Mouse (Mus musculus): ENCODE measurements at regions not wholly inside any gene's neighbourhood (a gene's known extent, or its start where the extent isn't known, plus 50 kb on each side); places are given as distances from the start of the nearest gene placed in this dataset.

DNA sequence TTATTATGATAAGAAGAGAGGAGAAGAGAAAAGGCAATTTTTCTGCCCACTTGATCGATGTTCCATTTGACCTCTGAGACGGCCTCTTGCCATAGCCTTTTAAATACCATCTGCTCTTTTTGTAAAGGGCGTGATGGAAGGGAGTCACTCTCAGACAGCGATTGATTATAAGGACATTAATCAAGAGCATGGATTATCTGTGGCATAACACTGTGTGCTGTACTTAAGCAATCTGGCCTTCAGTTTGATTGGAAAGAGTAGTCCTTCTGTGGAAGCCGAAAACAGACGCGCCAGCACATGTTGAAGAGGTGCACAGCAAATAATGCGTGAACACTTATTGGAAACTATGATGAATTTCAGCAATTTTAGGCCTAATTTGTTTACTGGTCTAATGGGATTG is 685.4 kb upstream of the Robo1 start:
- peak; percentile 9 to 64 for DNase-seq (ENCODE audit: low spot score in 2 of 2)

DNA sequence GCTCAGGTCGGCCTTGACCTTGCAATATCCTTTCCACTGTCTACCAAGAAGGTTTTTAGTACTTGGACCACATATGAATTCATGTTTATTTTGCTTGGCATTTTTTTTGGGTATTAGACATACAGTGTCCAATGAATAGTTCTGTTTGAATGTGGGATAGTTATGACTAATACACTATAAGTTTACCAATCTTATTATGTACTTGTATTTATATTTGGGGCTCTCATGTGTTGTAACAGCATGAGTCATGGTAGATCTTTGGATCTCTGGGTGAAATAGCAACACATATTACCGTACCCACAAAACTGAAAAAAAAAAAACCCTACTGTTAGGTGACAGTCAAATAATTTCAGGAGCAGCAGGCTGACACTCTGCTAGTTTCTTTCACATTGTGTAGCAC is 667.7 kb upstream of the Robo1 start:
- DNase-seq (ENCODE audit: low spot score in 2 of 2), result no peak

GRCm38 (mm10) chr16:71643223-71643622 is 664.9 kb upstream of the Robo1 start:
- peak; percentile 19 to 39 for DNase-seq (ENCODE audit: low spot score in 2 of 2)

- peak in 1 of 2 experiments; percentile 12 for DNase-seq (ENCODE audit: low spot score in 2 of 2)
These were observed 629.9 kb upstream of the Robo1 start for GRCm38 (mm10) chr16:71678075-71678701.

GRCm38 (mm10) chr16:71693464-71693863 is 614.6 kb upstream of the Robo1 start:
- no peak for DNase-seq (ENCODE audit: low spot score in 2 of 2)

- no peak for DNase-seq (ENCODE audit: low spot score in 2 of 2)
These were observed 602.3 kb upstream of the Robo1 start for GRCm38 (mm10) chr16:71705846-71706245.

DNA sequence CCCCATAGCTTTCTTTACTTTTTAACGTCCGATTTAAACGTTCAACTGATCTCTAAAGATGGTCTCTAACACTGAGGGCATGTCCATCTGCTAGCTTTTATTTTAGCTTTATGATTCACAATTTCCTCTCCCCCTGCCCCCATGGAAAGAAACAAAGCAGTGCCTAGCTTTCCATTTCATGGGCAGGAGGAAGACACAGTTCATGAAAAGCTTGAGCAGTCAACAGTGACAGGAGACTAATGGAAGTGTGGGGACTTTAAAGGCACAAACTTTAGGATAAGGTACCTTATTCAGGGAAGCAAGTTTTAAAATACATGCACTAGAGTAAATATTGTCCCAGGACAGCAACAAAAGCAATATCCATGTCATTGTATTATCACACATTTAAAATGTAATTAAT is 598.4 kb upstream of the Robo1 start:
- no peak for DNase-seq (ENCODE audit: low spot score in 2 of 2)

DNA sequence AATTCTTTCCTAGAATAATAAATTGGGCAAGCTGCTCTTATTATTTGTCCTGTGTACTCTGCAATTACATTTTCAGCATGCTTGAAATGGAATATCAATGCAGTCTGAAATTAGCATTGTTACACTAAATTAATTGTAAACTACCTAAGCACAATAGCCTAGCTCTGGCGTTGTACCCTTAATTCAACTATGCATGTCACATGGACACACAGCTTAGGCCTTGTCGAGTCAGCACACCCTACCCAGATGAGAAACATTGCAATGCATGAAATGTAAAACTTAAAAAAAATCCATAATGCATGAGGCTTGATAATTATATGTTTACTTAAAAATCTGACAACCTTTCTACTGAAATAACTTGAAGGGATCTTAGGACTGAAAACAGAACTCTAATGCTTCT is 596.2 kb upstream of the Robo1 start:
- no peak for DNase-seq (ENCODE audit: low spot score in 2 of 2)

- DNase-seq (ENCODE audit: low spot score in 2 of 2), result no peak
These were observed 590.9 kb upstream of the Robo1 start for GRCm38 (mm10) chr16:71717207-71717606.

DNA sequence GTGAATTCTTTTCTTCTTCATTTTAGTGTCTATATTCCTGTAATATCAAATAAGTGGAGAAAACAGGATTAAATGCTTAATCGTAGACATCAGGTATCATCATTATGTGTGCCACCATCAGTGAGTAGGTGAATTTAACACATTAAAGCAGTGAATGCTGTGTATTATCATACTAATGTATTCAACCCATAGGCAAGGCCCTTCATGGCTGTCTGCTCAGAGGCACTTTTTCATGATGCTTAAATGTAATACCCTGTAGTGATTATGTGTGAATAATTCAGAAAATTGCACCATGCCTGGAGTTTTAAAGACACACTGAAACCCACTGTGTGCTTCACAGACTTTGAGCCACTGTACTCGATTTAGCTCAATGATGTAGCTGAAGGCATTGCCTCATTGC is 583.2 kb upstream of the Robo1 start:
- DNase-seq (ENCODE audit: low spot score in 2 of 2), result no peak

DNA sequence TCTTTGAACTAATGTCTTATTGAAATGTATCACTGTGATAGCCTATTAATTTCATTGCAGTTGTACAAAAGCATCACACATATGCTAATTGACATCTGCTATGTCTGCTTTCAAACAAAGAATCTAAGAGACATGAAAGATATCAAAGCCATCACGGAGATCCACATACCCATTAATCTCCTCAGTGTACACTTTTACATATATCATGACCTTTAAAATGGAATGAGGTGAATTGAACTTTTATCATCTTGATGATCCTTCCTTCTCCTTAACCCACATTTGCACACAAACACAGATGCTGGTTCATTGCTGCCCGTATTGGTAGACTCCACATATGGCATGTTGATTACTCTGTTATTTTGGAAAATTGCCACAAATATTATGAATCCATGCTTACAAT is 570.2 kb upstream of the Robo1 start:
- peak in 1 of 2 experiments; percentile 5 for DNase-seq (ENCODE audit: low spot score in 2 of 2)

DNA sequence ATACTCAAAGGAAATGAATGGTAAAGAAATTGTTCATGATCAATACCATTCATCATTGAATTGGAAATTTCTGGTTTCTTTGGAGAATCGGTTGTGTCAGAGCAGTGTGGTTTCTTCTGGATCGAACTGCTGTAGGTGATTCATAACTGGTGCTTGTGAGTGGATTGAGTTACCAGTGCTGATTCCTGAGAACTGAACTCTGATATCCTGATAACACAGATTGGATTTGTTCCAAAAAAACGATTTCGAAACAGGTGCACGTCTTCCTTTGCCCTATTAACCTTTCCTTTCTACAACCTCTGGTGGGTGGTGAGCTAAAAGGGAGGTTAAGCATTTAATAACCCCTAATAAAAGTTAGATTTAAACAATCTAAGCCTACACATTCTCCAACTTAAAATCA is 569.0 kb upstream of the Robo1 start:
- DNase-seq (ENCODE audit: low spot score in 2 of 2), result no peak

- no peak for DNase-seq (ENCODE audit: low spot score in 2 of 2)
These were observed 527.2 kb upstream of the Robo1 start for GRCm38 (mm10) chr16:71780945-71781344.

DNA sequence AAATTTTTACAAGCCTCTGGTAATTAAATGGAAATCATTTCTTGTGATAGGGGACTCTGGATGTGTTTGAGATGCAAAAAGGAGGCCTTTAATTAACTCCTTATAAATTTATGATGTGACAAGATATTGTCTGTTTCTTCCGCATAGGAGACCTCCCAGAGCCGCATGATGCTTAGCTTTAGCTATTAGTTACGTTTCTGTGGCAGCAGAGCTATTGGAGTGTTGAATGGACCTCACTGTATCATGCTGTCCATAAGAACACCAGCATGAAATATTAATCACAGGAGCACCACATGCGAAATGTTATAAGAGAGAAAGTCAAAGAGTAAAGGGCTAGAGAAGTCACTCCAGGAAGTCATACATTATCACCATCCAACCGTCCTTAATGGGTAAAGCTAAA is 495.3 kb upstream of the Robo1 start:
- DNase-seq (ENCODE audit: low spot score in 2 of 2), result no peak

GRCm38 (mm10) chr16:71835325-71835724 is 472.8 kb upstream of the Robo1 start:
- DNase-seq (ENCODE audit: low spot score in 2 of 2), result no peak

DNA sequence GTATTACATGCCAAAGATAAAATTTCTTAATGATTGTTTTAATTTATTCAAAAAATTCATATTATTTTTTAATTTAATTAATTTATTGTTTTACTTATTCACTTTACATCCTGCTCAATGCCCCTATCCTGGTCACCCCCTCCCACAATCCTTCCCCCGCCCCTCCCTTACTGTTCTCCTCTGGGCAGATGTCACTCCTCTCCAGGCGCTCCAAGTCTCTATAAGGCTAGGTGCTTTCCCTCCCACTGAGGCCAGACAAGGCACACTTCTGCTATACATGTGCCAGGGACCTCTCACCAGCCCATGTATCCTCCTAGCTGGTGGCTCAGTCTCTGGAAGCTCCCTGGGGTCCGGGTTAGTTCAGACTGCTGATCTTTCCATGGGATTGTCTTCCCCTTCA is 458.0 kb upstream of the Robo1 start:
- DNase-seq (ENCODE audit: low spot score in 2 of 2), result no peak

DNA sequence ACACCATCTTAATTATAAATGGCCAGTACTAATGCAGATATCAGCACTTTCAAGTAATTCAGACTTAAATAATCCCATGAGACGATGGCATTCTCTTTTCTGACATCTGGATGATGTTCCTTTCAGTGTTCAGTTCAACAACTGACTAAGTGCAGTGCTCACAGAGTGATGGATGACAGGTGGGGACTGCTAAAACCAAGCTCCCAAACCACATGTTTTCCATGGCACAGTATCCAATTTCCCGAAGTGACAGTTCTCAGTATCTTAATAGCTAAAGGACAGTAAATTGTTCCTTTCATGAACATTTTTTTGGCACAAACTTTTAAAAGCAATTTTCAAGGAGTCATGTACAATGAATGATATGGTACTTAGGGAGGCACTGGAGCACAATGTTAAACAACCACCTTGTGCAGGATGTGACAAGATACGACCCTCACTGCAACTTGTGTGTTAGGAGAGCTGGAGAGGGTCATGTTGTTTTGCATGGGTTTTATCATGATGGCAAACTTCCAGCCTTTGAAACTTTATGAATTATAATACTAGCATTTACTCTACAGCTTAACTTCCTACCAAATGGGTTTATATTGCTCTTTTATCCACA is 456.4 kb upstream of the Robo1 start:
- no peak for DNase-seq (ENCODE audit: low spot score in 2 of 2)

DNA sequence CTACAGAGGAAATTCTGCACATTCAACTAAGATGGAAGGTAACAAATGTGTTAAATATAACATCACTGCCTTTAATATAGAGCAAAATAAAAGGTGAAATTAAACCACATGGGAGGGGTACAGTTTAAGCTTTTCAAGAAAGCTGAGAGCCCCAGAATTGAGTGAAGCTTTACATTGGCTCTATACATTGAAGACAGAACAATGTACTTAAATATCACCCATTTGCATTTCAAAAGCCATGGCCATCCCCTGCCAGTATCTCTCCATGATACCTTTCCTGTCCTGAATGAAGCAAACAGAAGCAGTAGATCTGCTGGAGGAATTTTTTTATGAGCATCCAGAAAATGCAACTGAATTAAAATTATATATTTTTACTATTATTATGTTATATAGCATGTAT is 450.2 kb upstream of the Robo1 start:
- no peak for DNase-seq (ENCODE audit: low spot score in 2 of 2)

- no peak for DNase-seq (ENCODE audit: low spot score in 2 of 2)
These were observed 447.9 kb upstream of the Robo1 start for GRCm38 (mm10) chr16:71860205-71860604.

GRCm38 (mm10) chr16:71885701-71886100 is 422.4 kb upstream of the Robo1 start:
- DNase-seq (ENCODE audit: low spot score in 2 of 2), result no peak

GRCm38 (mm10) chr16:71889679-71890078 is 418.4 kb upstream of the Robo1 start:
- peak in 1 of 2 experiments; percentile 1 for DNase-seq (ENCODE audit: low spot score in 2 of 2)

DNA sequence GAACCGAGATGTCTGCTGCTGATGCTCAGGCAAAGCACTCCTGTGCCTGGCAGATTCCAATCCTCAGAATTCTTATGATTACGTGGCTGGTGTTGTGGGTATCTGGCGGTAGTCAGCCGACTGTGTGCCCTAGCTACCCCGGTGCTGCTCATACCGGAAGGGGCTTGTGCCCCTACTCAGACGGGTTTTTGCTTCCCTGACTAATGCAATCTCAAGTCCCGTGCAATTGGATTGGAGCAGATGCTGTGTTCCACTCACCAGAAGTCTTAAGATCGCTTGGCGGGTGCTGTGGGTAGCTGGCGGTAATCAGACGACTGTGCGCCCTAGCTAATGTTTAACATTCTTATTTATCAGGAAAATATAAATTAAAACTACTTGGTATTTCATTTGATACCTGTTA is 385.0 kb upstream of the Robo1 start:
- DNase-seq (ENCODE audit: low spot score in 2 of 2), result no peak

GRCm38 (mm10) chr16:71944165-71944564 is 363.9 kb upstream of the Robo1 start:
- no peak for DNase-seq (ENCODE audit: low spot score in 2 of 2)
